ENCODE assay signal across 9 mouse cellular contexts in genomic region chr12:90398564-90398963, GRCm38 (mm10).
DNase-seq lines count a peak whose midpoint lies in the region; ATAC-seq and TF ChIP-seq lines count a peak whose summit lies in the region.
"Had no signal": no experiment of that assay in that cellular context is flagged by ENCODE, and none has a peak within 500 bp of the region (broad histone marks: within the 10 kb centered on the region; RNA-seq: fewer than 3 reads in every experiment).

No protein-coding gene starts in this region.

- H3K9me3 ChIP-seq in embryonic facial prominence, embryonic 14.5 days (ENCODE audit: control insufficient read depth, low read length): no peaks in the 10 kb centered on the region
- H3K9me3 ChIP-seq: liver, embryonic 13.5 days had no signal

- H3K9ac ChIP-seq in embryonic facial prominence, embryonic 14.5 days (ENCODE audit: low read depth, low read length): no peak overlapping the region
- H3K9ac ChIP-seq: liver, embryonic 13.5 days had no signal

- 81% methylated on average over 5 of the region's 5 CpGs for WGBS in embryonic facial prominence, embryonic 14.5 days

- no peaks in the 10 kb centered on the region for H3K4me1 ChIP-seq in embryonic facial prominence, embryonic 14.5 days (ENCODE audit: control insufficient read depth, insufficient read depth, low read length)
- H3K4me1 ChIP-seq: liver, embryonic 13.5 days had no signal

- TF ChIP-seq CTCF in left cerebral cortex, adult 2 months (IDR thresholded peaks at IDR 0.05): peak; percentile 55

- H3K27ac ChIP-seq in left cerebral cortex, adult 2 months: no peak overlapping the region
- H3K27ac ChIP-seq in embryonic facial prominence, embryonic 14.5 days (replicated peaks; ENCODE audit: low read depth, low read length): no peak overlapping the region
- H3K27ac ChIP-seq: liver, embryonic 13.5 days had no signal

- peak; percentile 8 to 38 for DNase-seq in adrenal gland, postnatal 36 days
- no peak for DNase-seq in adrenal gland, adult 2 months
- peak in 1 of 2 experiments; percentile 18 for DNase-seq in left cerebral cortex, adult 2 months (ENCODE audit: extremely low spot score in 1 of 2, low spot score in 2 of 2)
- no peak for DNase-seq in left cerebral cortex, postnatal 25 days (ENCODE audit: low spot score in 2 of 2)
- peak; percentile 46 for DNase-seq in NIH3T3 (ENCODE audit: low read depth)
- DNase-seq in embryonic facial prominence, embryonic 14.5 days (ENCODE audit: low spot score): peak; percentile 34
- DNase-seq in right cerebral cortex, postnatal 4 days: peak; percentile 29
- no peak for DNase-seq in ovary, postnatal 36 days (ENCODE audit: low spot score)
- DNase-seq: liver, embryonic 13.5 days had no signal

- intact Hi-C loops in left cerebral cortex, adult 2 months (cut with DNase I): no loop called here
- intact Hi-C loops in left cerebral cortex, postnatal 25 days (cut with DNase I): no loop called here

- H3K36me3 ChIP-seq in embryonic facial prominence, embryonic 14.5 days (ENCODE audit: control insufficient read depth, insufficient read depth, low read length): no peaks in the 10 kb centered on the region
- H3K36me3 ChIP-seq: liver, embryonic 13.5 days had no signal

- ATAC-seq in embryonic facial prominence, embryonic 14.5 days (ENCODE audit: low read depth): no peak

- no peaks in the 10 kb centered on the region for H3K27me3 ChIP-seq in embryonic facial prominence, embryonic 14.5 days (replicated peaks; ENCODE audit: control insufficient read depth, insufficient read depth, low read length)
- H3K27me3 ChIP-seq: liver, embryonic 13.5 days had no signal

- H3K4me3 ChIP-seq in left cerebral cortex, adult 2 months: no peak overlapping the region
- H3K4me3 ChIP-seq in embryonic facial prominence, embryonic 14.5 days (ENCODE audit: low read depth, low read length): no peak overlapping the region
- H3K4me3 ChIP-seq: liver, embryonic 13.5 days had no signal

- no peak overlapping the region for H3K4me2 ChIP-seq in embryonic facial prominence, embryonic 14.5 days (ENCODE audit: low read depth, low read length)
- H3K4me2 ChIP-seq: liver, embryonic 13.5 days had no signal

Comparison
In these comparisons a context has a peak if more than half of its experiments do, and no peak if none do; other contexts are left out.
1. DNase-seq: peak in adrenal gland, postnatal 36 days (2 of 2), NIH3T3 (single experiment), embryonic facial prominence, embryonic 14.5 days (single experiment) and right cerebral cortex, postnatal 4 days (single experiment); none in adrenal gland, adult 2 months (single experiment), left cerebral cortex, postnatal 25 days (0 of 2) and ovary, postnatal 36 days (single experiment).